19 mouse cellular contexts compared by ENCODE assay signal in the genomic region with DNA sequence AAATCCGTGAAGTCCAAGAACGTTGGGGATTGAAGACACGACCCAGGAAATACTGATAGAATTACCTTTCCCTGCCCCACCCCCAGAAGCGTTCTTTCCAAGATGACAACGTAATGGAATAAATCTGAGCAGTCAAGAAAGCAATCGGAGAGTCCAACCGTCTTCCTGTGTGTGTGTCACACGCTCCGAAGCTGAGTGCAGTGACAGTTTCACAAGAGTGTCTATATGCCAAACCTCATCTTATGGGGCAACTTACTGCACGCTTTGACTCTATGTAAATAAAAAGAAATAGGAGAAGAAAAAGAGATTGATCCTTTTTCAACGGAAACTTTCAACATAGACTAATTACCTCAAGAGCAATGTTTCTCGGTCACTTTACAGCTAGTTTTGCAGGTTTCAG.
DNase-seq lines count a peak whose midpoint lies in the region; ATAC-seq and TF ChIP-seq lines count a peak whose summit lies in the region.
"Had no signal": no experiment of that assay in that cellular context is flagged by ENCODE, and none has a peak within 500 bp of the region (broad histone marks: within the 10 kb centered on the region; RNA-seq: fewer than 3 reads in every experiment).

No protein-coding gene starts in this region.

- no peaks in the 10 kb centered on the region for H3K9me3 ChIP-seq in embryonic facial prominence, embryonic 13.5 days
- H3K9me3 ChIP-seq in embryonic facial prominence, embryonic 10.5 days = no peaks in the 10 kb centered on the region
- H3K9me3 ChIP-seq in kidney, postnatal 0 days (replicated peaks; ENCODE audit: low read length) = no peaks in the 10 kb centered on the region
- H3K9me3 ChIP-seq in lung, postnatal 0 days (ENCODE audit: low read length) = no peaks in the 10 kb centered on the region

- no peak for TF ChIP-seq CTCF in kidney, postnatal 0 days (IDR thresholded peaks at IDR 0.05; ENCODE audit: low read depth)
- no peak for TF ChIP-seq CTCF in small intestine, adult 2 months (IDR thresholded peaks at IDR 0.05; ENCODE audit: extremely low read depth, insufficient read length, insufficient replicate concordance, low read depth, low read length)
- TF ChIP-seq CTCF in lung, postnatal 0 days (IDR thresholded peaks at IDR 0.05) = no peak

- no peak for ATAC-seq in embryonic facial prominence, embryonic 13.5 days (ENCODE audit: insufficient number of reproducible peaks, insufficient read depth, low FRiP score, low TSS enrichment, low read depth)
- no peak for ATAC-seq in kidney, postnatal 0 days (replicated peaks; ENCODE audit: low FRiP score, low read depth)
- peak; percentile 89 for ATAC-seq in granulocyte monocyte progenitor cell, adult 5-6 weeks (replicated peaks; ENCODE audit: poor library complexity, severe bottlenecking)
- no peak for ATAC-seq in lung, postnatal 0 days
- ATAC-seq: forebrain, embryonic 16.5 days; Patski had no signal

- peaks cover 23% of the 10 kb centered on the region for H3K4me1 ChIP-seq in embryonic facial prominence, embryonic 13.5 days
- peaks cover 18% of the 10 kb centered on the region for H3K4me1 ChIP-seq in embryonic facial prominence, embryonic 10.5 days
- peaks cover 2% of the 10 kb centered on the region; the same call in 1 of the 2 replicates for H3K4me1 ChIP-seq in kidney, postnatal 0 days (replicated peaks; ENCODE audit: insufficient read depth, low read length)
- H3K4me1 ChIP-seq in small intestine, adult 2 months (ENCODE audit: control insufficient read depth, insufficient read depth, insufficient read length, low read length) = peaks cover 12% of the 10 kb centered on the region
- no peaks in the 10 kb centered on the region for H3K4me1 ChIP-seq in lung, postnatal 0 days (ENCODE audit: insufficient read depth, low read depth, low read length)

- TF ChIP-seq EP300 in lung, postnatal 0 days (IDR thresholded peaks at IDR 0.05) = no peak

- H3K36me3 ChIP-seq in embryonic facial prominence, embryonic 13.5 days = no peaks in the 10 kb centered on the region
- H3K36me3 ChIP-seq in embryonic facial prominence, embryonic 10.5 days (replicated peaks) = no peaks in the 10 kb centered on the region
- no peaks in the 10 kb centered on the region for H3K36me3 ChIP-seq in kidney, postnatal 0 days (ENCODE audit: insufficient read depth, low read length)
- H3K36me3 ChIP-seq in small intestine, adult 2 months (ENCODE audit: control insufficient read depth, insufficient read depth, low read length) = no peaks in the 10 kb centered on the region
- no peaks in the 10 kb centered on the region for H3K36me3 ChIP-seq in lung, postnatal 0 days (ENCODE audit: insufficient read depth, low read length)

- no peak for DNase-seq in embryonic facial prominence, embryonic 10.5 days (ENCODE audit: low spot score)
- DNase-seq in kidney, postnatal 0 days (ENCODE audit: low spot score) = no peak
- DNase-seq in kidney, postnatal 14 days = no peak
- no peak for DNase-seq in left cerebral cortex, postnatal 4 days
- DNase-seq in lung, postnatal 0 days (ENCODE audit: low spot score) = no peak
- DNase-seq: adrenal gland, adult 8-10 months; heart, adult 2 months; heart, postnatal 36 days; kidney, postnatal 25 days; liver; lung, postnatal 14 days; retina, postnatal 1 day; right cerebral cortex, postnatal 4 days had no signal

- no peak for TF ChIP-seq POLR2A in small intestine, adult 2 months (IDR thresholded peaks at IDR 0.05; ENCODE audit: low read depth, low read length)

- 66% methylated on average over 12 of the region's 12 CpGs for WGBS in embryonic facial prominence, embryonic 13.5 days
- 88% methylated on average over 12 of the region's 12 CpGs for WGBS in embryonic facial prominence, embryonic 10.5 days
- 33% methylated on average over 12 of the region's 12 CpGs for WGBS in kidney, postnatal 0 days
- WGBS in small intestine, adult 2 months = 25% methylated on average over 12 of the region's 12 CpGs
- 56% methylated on average over 12 of the region's 12 CpGs for WGBS in lung, postnatal 0 days

- no peak overlapping the region for H3K4me3 ChIP-seq in embryonic facial prominence, embryonic 13.5 days
- H3K4me3 ChIP-seq in embryonic facial prominence, embryonic 10.5 days = no peak overlapping the region
- no peak overlapping the region for H3K4me3 ChIP-seq in kidney, postnatal 0 days (replicated peaks; ENCODE audit: low read depth, low read length)
- H3K4me3 ChIP-seq in small intestine, adult 2 months (ENCODE audit: low read depth, low read length) = peak overlapping the region; percentile 36; the same call in 1 of the 2 replicates
- H3K4me3 ChIP-seq in lung, postnatal 0 days (ENCODE audit: low read depth, low read length) = no peak overlapping the region
- H3K4me3 ChIP-seq: heart, adult 2 months had no signal

- H3K27ac ChIP-seq in embryonic facial prominence, embryonic 13.5 days = no peak overlapping the region
- no peak overlapping the region for H3K27ac ChIP-seq in embryonic facial prominence, embryonic 10.5 days (replicated peaks)
- H3K27ac ChIP-seq in kidney, postnatal 0 days = no peak overlapping the region
- peak overlapping the region; percentile 93 for H3K27ac ChIP-seq in small intestine, adult 2 months (ENCODE audit: insufficient read depth, low read depth, low read length)
- no peak overlapping the region for H3K27ac ChIP-seq in lung, postnatal 0 days (ENCODE audit: low read length)
- H3K27ac ChIP-seq: heart, adult 2 months; hindbrain, embryonic 14.5 days had no signal

- no peak overlapping the region for H3K9ac ChIP-seq in embryonic facial prominence, embryonic 13.5 days
- no peak overlapping the region for H3K9ac ChIP-seq in kidney, postnatal 0 days (ENCODE audit: low read depth, low read length)
- H3K9ac ChIP-seq in lung, postnatal 0 days (replicated peaks; ENCODE audit: low read depth) = no peak overlapping the region
- H3K9ac ChIP-seq: hindbrain, embryonic 14.5 days had no signal

- peak overlapping the region; percentile 9; the same call in 1 of the 2 replicates for H3K4me2 ChIP-seq in embryonic facial prominence, embryonic 13.5 days
- H3K4me2 ChIP-seq in kidney, postnatal 0 days (ENCODE audit: low read length) = peak overlapping the region; percentile 8
- no peak overlapping the region for H3K4me2 ChIP-seq in lung, postnatal 0 days (replicated peaks; ENCODE audit: low read depth, low read length)
- H3K4me2 ChIP-seq: hindbrain, embryonic 14.5 days had no signal

- H3K27me3 ChIP-seq in embryonic facial prominence, embryonic 13.5 days = no peaks in the 10 kb centered on the region
- no peaks in the 10 kb centered on the region for H3K27me3 ChIP-seq in embryonic facial prominence, embryonic 10.5 days (replicated peaks; ENCODE audit: low read depth, poor library complexity, severe bottlenecking)
- no peaks in the 10 kb centered on the region for H3K27me3 ChIP-seq in kidney, postnatal 0 days (ENCODE audit: insufficient read depth, low read length)
- H3K27me3 ChIP-seq in small intestine, adult 2 months (ENCODE audit: control insufficient read depth, insufficient read depth, low read length) = no peaks in the 10 kb centered on the region
- no peaks in the 10 kb centered on the region for H3K27me3 ChIP-seq in lung, postnatal 0 days (replicated peaks; ENCODE audit: insufficient read depth, low read length)

- intact Hi-C loops in left cerebral cortex, postnatal 4 days (cut with DNase I) = no loop called here
